Mouse (Mus musculus) C2C12 (cell line): ENCODE data around the gene Vars.

Experiments used
- CEBPB ChIP-seq: IDR thresholded peaks from one replicate; pipeline ENCODE4 v1.6.1; 2011; ENCODE audit warnings: low read depth, mild to moderate bottlenecking, control low read depth, moderate library complexity
- CTCF ChIP-seq: IDR thresholded peaks from one replicate; pipeline ENCODE4 v1.5.1; 2011; ENCODE audit not compliant: control insufficient read depth, insufficient read depth, insufficient read length
- MYOG ChIP-seq: IDR thresholded peaks from one replicate; pipeline ENCODE4 v1.6.1; 2011; ENCODE audit not compliant: control insufficient read depth, insufficient read length; ENCODE audit errors: extremely low read depth
- USF1 ChIP-seq: IDR thresholded peaks from one replicate; pipeline ENCODE4 v1.6.1; 2011; ENCODE audit warnings: low read depth, mild to moderate bottlenecking, control low read depth, moderate library complexity

GRCm38 (mm10) chr17:35048149-35048931 lies 47.6 kb downstream of the Vars start:
- no peak for TF ChIP-seq CTCF
- no peak for TF ChIP-seq USF1
- TF ChIP-seq MYOG = no peak
- no peak for TF ChIP-seq CEBPB
